Mouse (Mus musculus) right cerebral cortex, postnatal 14 days (tissue): ENCODE measurements around the gene 4930432M17Rik.

Experiments
- DNase-seq: peaks from one replicate; pipeline ENCODE4 v3.0.0; 2022

The 4930432M17Rik gene

DNA sequence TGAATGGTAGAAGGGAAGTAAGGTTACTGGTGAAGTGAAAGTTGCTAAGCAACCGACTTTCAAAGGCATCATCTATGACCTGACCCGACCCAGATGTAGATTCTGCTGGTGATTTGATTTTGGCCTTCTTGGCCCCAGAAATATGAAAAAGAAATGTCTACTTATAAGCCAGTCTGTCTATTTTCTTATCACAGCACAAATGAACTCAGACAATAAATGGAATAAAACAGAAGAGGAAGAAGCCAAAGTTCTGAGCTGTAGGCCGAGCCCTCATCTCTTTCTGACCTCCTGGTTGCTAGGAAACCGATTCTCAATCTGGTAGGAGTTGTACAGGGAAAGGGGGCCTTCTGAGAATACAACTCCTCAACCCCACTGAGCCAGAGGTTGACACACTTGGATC, at the start of gene 4930432M17Rik:
TSS of gene 4930432M17Rik (plus strand) at position 301 of the 400 bp plus-strand sequence.
- no peak for DNase-seq

DNA sequence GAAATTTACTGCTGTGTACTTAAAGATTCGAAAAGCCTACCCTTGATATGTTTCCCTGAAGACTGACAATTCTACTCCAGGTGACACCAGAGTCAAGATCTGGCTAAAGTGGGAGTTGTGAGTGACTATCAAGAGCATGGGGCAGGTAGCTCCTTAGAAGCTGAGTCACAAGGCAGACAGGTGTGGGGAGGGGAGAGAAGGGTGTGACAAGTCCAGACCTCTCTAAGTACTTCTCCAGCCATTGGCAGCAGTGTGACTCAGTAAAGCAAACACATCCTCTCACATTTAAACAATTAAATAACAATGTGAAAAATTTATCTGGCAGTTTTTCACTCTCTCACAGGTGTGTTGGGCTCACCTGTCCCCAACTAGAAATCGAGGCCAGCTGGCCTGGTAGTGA, 44.9 kb upstream of the 4930432M17Rik start:
- no peak for DNase-seq

DNA sequence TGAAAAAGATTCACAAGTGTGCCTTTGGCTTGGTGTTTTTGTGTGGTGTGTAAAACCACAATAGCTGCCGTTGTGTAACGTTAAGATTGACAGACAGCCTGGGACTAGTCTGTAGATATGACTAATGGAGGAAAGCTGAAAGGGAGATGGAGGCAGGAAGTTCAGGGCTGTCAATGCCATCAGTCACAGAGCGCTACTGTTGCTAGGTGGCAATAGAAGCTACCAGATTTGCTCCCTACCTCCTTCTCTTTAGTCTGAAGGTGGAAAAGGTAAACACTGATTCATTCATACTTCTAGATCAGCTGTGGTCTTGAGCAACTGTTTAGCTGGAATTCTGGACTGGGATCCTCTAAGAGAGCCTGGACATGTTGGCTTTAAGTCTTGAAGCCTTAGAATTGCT, 44.3 kb upstream of the 4930432M17Rik start:
- no peak for DNase-seq

DNA sequence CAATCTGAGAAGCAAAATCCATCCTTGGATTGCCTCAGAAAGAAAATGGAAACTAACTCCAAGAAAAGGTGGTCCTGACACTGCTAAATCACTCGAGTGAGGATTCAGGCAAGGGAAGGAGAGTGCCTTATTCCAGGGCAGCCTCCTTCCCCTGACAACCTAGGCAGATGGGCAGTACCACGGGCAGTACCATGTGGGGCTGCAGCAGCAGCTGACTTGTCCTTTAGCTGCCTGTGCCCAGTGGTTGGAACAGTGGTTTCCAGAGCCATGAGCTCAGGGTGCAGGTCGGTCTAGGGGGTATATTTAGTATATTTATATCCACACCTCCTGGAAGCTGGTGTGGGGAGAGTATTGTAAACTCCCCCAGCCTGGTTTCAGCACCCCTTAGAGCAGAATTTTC, 42.3 kb upstream of the 4930432M17Rik start:
- DNase-seq: no peak

DNA sequence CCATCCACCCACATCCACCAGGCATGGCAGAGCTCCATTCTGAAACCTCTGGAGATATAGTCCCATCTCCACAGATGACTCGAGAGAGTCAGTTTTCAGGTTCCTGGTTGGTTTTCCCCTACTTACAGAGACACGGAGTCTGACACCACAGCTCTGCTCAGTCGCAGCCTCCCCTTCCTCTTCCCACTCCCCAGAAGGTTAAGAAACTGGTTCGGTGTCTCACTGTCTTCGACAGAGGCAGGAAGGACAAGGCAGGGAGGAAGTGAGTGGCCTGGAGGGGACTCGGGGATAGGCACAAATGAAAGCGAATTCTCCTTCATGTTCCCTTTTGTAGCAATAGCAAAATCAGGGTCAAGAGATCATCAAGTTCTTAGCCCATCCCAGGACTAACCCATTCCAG, 39.9 kb upstream of the 4930432M17Rik start:
- DNase-seq: no peak

DNA sequence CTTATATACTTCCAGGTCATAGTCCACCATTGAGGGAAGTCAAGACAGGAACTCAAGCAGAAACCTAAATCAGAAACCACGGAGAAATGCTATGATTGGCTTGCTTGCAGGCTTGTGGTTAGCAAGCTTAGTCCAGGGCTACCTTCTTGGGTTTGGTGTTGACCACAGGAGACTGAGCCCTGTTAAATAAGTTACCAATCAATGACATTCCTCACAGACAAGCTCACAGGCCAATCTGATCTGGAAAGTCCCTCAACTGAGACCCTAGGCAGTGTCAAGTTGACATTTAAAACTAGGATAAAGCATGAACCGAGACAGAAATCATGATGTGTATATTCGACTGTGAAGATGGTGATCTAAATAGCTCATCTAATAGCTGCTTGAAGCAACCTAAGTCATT, 35.6 kb upstream of the 4930432M17Rik start:
- no peak for DNase-seq

DNA sequence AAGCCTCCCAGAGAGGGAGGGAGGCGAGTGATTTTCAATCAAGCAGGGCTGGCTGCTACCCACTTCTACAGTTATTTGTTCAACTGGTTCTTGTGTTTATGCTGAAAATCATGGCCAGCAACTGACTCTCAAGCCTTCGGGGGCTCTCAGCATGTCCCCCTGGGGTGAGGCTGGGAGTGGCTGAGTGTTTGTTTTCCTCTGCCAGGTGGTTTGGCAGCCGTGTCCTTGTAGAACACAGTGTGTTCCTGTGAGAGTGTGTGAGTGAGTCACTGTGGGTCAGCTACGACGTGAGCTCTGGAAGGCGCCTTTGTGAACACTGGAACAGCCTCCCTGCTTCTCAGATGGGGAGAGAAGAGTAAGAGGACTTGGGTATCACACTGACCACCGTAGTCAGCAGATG, 35.1 kb upstream of the 4930432M17Rik start:
- DNase-seq: no peak

DNA sequence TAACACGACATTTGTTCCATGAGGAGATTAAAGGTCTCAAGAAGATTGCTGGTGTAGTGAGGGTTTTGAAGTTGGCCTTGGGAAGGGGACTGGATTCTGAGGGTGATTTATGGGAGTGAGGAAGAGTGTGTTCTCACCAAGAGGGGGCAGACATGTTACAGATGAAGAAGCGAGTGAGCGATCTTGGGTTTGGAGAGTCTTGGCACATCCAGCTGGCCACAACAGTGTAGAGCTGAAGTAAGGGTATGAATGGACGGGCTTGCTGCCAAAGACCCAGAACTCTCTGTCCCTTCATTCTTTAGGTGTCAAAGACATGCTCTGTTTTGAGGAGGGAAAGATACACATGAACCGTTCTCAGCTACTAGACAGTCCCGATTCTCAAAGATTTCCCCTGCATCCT, 34.2 kb upstream of the 4930432M17Rik start:
- DNase-seq: peak; percentile 64

DNA sequence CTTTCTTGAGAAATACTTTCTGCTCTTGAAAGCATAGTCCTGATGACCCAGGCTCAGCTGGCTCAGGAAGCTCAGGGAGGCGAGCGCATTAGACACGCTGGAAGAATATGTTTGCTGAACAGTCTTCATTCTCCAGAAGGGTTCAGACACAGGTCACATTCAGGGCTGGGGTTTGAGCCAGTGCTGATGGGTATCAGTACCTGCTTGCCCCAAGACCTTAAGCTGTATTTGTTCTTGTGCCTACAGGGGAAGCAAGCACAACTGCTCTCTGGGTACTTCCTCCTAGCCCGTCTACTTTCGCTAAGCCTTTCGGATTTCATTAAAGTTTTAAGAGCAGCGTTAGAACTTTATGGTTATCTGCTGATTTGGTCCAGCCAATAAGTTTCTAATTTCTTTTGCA, 33.8 kb upstream of the 4930432M17Rik start:
- no peak for DNase-seq

DNA sequence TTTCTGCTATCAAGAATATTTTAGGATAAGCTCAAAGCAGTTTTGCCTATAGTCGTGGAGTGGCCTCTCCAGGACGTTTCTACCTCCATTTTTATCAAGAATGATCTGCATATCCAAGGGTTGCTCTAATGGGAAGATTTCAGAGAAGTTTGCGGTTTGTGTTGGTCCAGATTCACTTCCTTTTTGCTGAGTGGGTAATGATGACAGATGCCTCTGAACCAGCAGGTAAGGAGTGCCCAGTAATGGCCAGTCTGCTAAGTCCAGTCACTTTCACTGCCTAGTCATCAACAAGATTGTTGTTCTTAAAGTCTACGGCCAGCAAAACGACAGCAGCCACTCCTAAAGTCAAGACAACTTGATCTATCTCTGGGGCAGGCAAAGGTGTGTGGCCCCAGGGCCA, 32.8 kb upstream of the 4930432M17Rik start:
- no peak for DNase-seq

DNA sequence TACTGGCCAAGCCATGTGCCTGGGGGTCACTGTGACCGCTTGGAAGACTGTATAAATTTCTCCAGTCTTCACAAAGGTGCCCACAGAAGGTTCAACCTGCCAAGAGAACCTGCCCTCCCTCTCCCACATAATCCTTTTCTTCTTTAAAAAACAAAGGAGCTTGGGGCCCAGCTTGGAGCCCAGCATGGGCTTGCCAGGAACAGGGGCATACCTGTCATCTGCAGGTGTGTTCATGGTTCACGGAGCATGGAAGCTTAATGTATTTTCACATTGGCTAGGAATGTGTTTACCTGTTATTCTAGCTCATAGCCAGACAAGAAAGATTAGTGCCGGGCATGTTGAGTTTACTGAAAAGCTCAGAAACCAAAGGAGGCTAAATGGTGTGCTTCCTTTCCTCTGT, 32.3 kb upstream of the 4930432M17Rik start:
- no peak for DNase-seq

DNA sequence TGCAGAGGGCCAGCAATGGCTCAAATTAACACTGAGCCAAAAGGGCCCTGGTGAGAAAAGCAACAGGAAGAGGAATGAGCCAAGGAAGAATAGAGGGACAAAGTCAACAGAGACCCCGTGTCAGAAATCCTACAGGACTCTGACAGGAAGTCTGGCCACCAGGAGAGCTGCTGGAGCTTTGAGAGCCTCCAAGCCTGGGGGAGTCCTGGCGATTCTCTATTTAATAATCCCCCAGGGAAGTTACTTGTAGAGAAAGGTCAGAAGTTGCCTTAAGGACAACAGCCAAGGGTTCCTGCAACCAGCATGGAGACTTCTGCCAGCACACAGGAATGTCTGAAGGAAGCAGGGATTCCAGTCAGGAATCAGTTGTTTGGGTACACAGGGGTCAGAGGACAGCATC, 30.0 kb upstream of the 4930432M17Rik start:
- no peak for DNase-seq

DNA sequence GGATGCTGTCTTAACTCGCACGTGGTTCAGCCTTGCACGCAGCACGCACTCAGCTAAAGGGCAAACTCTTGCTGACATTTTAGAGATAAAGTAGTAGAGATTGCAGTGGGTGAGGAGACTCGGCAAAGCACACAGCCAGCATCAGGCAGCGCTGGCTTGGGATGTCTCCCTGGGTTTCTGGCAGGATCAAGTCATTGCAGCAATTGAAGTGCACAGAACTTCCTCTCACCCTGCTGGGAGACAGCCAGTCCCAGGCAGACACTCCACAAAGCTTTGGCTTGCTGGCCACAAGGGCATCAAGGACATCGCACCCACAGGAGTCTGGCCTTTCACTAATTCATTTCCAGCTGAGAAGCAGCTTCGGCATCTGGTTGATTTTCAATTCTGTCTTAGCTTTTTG, 27.3 kb upstream of the 4930432M17Rik start:
- DNase-seq: no peak

DNA sequence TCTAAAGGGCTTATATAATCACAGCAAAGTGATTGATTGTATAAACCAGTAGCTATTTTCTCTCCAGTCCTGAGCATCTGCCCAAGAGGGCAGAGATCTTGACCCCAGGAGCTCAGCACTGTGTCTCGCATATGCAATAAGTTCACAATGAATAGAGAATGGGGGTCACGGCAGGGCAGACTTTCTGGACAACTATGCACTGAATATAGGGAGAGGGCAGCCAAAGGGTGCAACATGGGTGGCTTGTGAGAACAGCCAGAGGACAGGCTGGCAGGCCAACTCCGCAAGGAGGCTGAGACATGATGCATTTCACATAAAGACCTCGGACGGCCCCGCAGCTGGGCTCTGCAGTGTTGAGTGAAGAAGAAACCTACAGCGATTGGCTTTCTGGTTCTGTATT, 25.1 kb upstream of the 4930432M17Rik start:
- DNase-seq: no peak

DNA sequence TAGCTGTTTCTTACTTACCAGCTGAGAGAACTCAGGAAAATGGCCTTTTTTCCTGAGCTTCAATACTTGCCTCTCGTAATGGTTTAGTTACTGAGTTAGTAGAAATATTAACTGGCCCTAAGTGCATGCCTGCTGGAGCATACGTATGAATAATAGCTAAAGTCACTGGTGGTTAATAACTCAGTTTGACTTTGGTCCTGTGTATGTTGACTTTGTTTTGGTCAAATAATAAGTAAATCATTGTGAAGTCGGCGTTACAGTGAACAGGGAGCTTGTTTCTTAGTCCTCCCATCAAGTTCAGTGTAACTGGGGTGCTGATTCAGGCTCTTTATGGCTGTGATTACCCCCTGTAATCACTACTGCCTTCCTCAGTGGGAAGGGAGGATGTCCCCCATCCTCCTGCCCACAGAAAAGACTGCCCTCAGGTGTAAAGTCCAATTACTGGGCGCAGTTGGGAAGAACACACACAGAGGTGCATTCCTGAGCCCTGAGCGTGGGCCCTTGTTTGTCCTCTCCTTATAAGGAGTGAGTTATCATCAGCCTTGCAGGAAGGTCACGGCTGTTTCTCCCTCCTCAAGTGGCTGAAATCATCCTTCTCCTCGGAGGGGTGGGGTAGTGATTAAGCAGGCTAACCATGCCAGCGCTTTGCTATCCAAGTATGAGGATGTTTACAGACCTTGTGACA, 24.1 kb upstream of the 4930432M17Rik start:
- DNase-seq: no peak

DNA sequence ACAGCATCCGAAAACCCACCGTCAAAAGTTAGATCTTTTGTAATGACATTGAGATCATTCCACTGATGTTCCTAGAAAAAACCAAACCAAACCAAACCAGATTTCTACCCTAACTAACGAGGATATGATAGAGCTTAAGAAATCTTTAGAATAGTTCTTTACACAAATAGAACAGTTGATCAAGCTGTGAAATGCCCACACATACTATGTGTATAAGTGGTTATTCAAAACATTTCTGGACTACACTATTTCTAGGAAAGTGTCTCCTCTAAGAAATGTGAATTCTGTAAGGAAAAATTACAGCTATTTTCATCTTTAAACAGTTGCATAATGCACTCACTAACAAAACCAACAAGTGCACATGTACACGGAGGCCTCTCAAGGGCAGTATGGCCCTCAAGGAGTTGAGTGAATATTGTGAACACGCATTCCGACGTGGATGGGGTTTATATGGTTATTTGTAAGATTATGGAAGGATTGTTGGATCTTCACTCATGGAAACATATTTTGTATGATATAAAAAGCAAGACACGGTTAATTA, 22.3 kb upstream of the 4930432M17Rik start:
- DNase-seq: no peak

DNA sequence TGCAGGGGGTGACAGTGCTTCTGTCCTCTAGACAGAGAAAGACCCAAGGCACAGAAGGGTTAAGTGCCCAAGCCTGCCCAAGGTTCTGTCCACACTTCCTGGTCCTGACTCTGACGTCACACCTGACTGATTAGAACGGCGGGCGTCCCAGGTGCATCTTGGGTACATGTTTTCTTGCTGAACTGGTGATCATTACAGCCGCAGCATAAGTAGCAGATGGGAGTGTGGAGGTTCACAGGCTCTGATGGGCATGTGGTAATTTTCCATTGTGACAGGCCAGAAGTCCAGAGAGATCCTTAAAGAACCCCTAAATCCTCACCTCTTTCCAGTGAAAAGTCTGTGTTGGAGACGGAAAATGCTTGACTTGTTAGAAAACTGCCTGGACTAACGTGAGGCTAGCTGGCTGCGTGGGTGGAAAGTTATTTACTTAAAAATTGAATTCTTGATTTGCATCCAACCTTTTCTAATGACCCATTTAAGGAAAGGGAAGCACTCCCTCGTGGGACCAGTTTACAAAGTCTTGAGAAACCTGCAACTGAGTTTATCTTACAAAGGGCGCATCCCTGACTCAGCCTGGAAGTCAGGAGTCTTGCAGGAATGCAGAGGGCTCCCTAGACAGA, 20.4 kb upstream of the 4930432M17Rik start:
- no peak for DNase-seq

DNA sequence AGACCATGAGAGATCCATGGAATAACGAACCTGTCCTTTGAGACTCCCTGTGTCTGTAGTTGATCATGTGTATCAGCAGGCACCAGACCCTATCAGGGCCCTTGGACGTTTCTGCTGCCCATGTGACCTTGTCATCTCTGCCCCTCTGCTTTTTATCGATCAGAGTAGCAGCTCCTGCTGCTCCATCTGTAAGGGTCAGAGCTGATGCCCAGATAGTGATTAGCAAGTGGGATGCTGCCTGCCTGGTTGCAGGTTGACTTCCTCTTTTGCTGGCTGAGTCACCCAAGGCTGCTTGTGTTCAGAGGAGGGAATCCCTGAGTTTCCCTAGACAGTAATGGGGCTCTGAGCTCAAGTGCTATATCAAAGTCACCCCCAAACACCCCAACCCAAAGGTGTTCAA, 18.9 kb upstream of the 4930432M17Rik start:
- DNase-seq: no peak

DNA sequence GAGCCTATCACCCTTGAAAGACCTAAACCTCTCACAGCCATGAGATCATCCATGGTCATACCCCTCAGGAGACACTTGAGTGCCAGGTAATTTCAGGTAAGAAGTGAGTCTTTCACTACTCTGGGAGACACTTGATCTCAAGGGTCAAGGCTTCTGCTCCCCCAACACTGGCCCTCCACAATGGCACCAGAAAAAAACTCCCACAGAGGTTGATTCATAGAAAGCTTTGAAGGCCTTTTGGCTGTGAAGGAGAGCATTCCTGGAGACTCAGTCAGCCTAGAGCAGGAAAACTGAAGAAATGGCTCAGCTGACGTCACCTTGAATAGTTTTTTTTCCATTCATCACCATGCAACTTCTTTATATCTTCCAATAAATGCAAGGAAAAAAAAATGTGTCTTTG, 18.4 kb upstream of the 4930432M17Rik start:
- no peak for DNase-seq

DNA sequence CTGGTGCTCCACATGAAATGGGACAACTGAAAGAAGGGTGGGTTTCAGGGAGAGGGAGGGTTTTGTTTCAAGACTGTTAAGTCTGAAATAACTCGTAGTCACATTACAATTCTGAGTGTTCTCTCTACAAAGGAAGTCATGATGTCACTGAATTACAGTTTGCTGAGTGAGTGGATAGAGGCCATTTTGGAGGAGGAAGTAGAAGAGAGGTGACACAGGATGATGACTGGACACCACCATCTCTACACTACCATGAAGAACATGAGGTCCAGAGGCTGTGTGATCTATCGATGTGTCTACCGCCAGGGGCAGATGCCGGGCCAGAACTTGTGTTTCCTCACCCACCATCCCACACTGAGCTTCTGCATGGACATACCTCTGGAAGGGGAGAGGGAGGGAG, 13.6 kb upstream of the 4930432M17Rik start:
- no peak for DNase-seq

DNA sequence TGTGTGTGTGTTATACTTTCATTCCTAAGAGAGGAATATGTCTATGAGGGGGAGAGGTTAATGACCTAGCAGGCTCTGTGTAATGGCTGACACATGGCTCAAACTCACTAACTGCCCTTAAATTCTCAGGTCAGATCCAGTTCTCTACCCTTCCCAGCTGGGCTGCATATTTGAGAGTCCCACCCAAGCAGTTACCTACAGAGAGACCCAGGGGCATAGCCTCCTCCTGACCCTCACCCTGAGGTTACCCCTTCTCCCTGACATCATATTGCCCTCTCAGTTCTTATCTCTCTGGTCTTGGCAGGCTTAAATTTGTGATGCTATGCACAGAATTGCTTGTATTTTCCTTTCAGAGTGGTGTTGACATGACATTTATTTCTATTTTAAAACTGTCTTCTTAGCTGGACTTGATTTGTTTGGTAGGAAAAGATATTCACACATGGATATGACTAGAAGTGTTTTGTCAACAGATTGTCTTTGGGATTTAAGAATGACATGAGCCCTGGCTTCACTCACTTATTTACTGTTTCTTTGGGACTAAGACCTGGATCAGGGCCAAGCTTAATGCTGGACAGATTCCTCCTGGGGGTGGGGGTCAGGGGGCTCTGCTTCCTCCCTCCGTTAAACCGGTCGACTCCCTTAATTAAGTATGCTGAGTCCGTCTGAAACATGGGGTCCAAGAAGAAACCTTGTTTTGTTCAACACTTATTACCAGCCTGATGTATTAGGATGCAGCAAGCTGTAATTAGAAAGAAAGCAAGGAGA, 7.7 kb upstream of the 4930432M17Rik start:
- no peak for DNase-seq

DNA sequence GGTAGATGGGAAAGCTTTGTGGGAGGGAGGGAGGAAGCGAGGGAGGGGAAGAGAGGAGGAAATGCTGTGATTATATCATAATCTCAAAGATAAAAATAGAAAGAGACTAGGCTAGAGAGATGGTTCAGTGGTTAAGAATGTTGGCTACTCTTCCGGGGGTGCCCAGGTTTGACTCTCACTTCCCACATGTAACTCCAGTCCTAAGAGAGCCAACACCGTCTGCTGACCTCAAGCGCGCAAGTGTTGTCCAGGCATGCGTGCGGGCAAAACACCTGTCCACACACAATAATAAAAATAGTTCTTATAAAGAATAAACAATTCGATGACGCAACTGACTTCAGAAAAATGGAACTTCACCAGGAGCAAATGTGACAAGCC, 7.1 kb upstream of the 4930432M17Rik start:
- no peak for DNase-seq

DNA sequence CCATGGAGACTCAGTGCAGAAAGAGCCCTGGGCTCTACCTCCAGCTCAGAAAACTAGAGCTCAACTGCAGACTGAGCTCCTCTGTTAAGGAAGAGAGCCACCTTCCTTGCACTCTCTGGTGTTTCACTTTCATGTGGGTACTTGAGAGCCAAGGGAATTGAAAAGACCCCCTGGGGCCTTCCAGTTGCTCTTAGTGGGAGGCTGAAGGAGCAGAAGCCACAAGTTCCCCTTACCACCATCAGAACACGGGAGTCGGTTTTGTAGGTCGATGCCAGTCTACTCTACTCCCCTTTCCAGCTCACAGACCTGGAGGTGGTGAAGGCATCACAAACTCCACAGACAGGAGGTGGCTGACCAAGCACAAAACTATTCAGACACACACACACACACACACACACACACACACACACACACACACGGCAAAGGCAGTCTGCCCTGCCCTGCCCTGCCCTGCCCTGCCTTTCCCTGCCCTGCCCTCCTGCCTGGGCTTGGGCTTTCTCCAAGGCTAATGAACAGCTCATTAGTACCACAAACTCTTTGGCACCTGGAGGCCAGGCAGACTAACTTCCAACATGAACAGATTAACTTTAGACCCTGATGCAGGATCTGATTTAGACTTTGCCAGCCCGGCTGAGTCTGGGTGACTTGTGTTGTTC, 1.7 kb downstream of the 4930432M17Rik start:
- no peak for DNase-seq

DNA sequence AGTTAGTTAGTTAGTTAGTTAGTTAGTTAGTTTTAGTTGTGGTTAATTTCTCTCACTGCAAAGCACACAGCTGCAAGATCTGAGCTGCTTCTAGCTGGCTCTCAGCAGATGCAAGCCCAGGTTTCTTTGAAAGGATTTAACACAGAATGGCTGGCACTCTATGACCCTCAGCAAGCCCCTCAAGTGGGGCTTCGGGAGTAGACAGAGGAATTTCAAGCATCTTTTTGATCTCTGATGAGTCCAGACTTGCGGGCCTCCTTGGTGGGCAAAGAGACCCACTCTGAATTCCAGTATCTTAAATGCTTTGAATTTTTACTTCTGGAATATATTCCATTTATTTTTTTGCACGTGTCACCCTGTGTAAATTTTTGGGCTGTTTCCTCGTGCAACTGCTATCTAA, 8.4 kb downstream of the 4930432M17Rik start:
- no peak for DNase-seq
